Mouse (Mus musculus) left cerebral cortex, adult 2 months (tissue): ENCODE measurements around the gene Zfp763. TPM values are rescaled to one million over a fixed set of nuclear protein-coding genes. Genes with fewer than 3 reads are reported as not detected.

Experiments used
- DNase-seq, 2 experiments: peaks; one replicate each; pipeline ENCODE4 v3.0.0; 2021 to 2022; ENCODE audit warnings: low spot score in 2 of 2, mixed read lengths in 1 of 2; ENCODE audit errors: extremely low spot score in 1 of 2
- H3K27ac ChIP-seq: fragments of 200-600 bp; 2 replicates; pipeline ENCODE4 v1.8.1; 2022
- H3K4me3 ChIP-seq: fragments of 200-600 bp; 2 replicates; pipeline ENCODE4 v1.8.1; 2022
- CTCF ChIP-seq: fragments of 200-600 bp; IDR thresholded peaks from 2 replicates; pipeline ENCODE4 v1.8.1; 2022; ENCODE audit warnings: antibody characterized with exemption, mild to moderate bottlenecking, moderate library complexity
- intact Hi-C: fragments of 180-260 bp; cut with DNase I; formaldehyde crosslinking; loops from one replicate; pipeline ENCODE4 v1.15.1; 2025
- total RNA-seq, 2 experiments: library from RNA; stranded (reverse); gene quantifications; 2 replicates each; pipeline ENCODE4 v1.2.3; 2021

The Zfp763 gene
- total RNA-seq, 2 experiments from 2014 or later: 19.0 to 23.5 TPM

DNA sequence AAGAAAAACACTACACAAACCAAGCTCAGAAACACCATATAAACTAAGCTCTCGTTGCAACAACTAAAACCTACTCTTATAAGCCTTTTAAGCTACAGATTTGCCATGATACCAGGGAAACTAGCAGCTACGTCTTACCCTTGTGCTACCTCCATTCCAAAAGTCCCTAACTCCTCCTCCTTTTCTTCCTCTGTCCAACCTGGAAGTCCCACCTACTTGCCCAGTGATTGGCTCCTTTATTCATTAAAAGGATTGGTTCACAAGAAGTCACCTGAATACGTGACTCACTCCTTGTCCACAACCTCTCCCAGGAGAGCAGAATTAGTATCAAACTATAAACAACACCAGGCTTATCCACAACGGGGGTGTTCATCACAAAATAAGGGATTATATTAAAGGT lies 46.9 kb downstream of the Zfp763 start:
- intact Hi-C loops: no loop called here
- no peak for DNase-seq
- TF ChIP-seq CTCF: no peak
- no peak overlapping the region for H3K27ac ChIP-seq
- H3K4me3 ChIP-seq: no peak overlapping the region

GRCm38 (mm10) chr17:32981361-32981760 lies 51.8 kb downstream of the Zfp763 start:
- no peak overlapping the region for H3K27ac ChIP-seq
- no peak for TF ChIP-seq CTCF
- no peak overlapping the region for H3K4me3 ChIP-seq
- intact Hi-C loops: no loop called here
- DNase-seq: no peak

Other genes with a start within 250 kb of the Zfp763 start
- gene Zfp871, start 245.1 kb downstream of the Zfp763 start, total RNA-seq: 10 to 100 TPM; 82.0 to 84.9 TPM
- gene Zfp811, start 223.5 kb downstream of the Zfp763 start, total RNA-seq: 1 to 10 TPM; 6.3 to 6.5 TPM
- gene Zfp799, start 203.1 kb downstream of the Zfp763 start, total RNA-seq: 10 to 100 TPM; 28.4 to 31.1 TPM
- gene Zfp870, start 141.8 kb downstream of the Zfp763 start, total RNA-seq: 10 to 100 TPM in 1 of 2 experiments, 1 to 10 TPM in 1; 9.9 to 10.1 TPM
- 1 to 10 TPM; 5.2 to 5.3 TPM for gene Cyp4f14, start 116.1 kb downstream of the Zfp763 start, total RNA-seq
- gene Cyp4f13, start 86.0 kb downstream of the Zfp763 start, total RNA-seq: 10 to 100 TPM; 16.8 to 20.7 TPM
- 1 to 10 TPM; 4.5 to 6.0 TPM for gene Zfp472, start 67.6 kb downstream of the Zfp763 start, total RNA-seq
- 10 to 100 TPM; 15.3 to 15.5 TPM for gene Zfp952, start 40.3 kb downstream of the Zfp763 start, total RNA-seq
- gene 4921501E09Rik, start 34.7 kb upstream of the Zfp763 start, total RNA-seq: under 1 TPM in 1 of 2 experiments, not detected in 1; 0.12 TPM
- 10 to 100 TPM; 19.1 to 21.6 TPM for gene Zfp563, start 55.9 kb upstream of the Zfp763 start, total RNA-seq
- 1 to 10 TPM; 4.2 to 5.1 TPM for gene Morc2b, start 106.3 kb upstream of the Zfp763 start, total RNA-seq
- gene Olfr55, start 135.0 kb upstream of the Zfp763 start, total RNA-seq: not detected
- not detected for gene Olfr239, start 157.9 kb upstream of the Zfp763 start, total RNA-seq
- 1 to 10 TPM; 1.1 to 1.7 TPM for gene Olfr1564, start 188.3 kb upstream of the Zfp763 start, total RNA-seq
- gene Zfp955a, start 221.7 kb upstream of the Zfp763 start, total RNA-seq: 10 to 100 TPM; 11.8 to 13.6 TPM
- gene Olfr63, start 231.3 kb upstream of the Zfp763 start, total RNA-seq: under 1 TPM in 1 of 2 experiments, not detected in 1; 0.07 TPM